Mouse (Mus musculus): ENCODE measurements at regions not wholly inside any gene's neighbourhood (a gene's known extent, or its start where the extent isn't known, plus 50 kb on each side); places are given as distances from the start of the nearest gene placed in this dataset.

- DNase-seq, result no peak
Observed at GRCm38 (mm10) chr14:104661696-104662095, 139.3 kb upstream of the Rnf219 start.

- no peak for DNase-seq
Observed at GRCm38 (mm10) chr14:104658751-104659150, 136.3 kb upstream of the Rnf219 start.

GRCm38 (mm10) chr14:104649980-104650379, 127.5 kb upstream of the Rnf219 start:
- DNase-seq, result no peak

GRCm38 (mm10) chr14:104644626-104645025, 122.2 kb upstream of the Rnf219 start:
- no peak for DNase-seq

GRCm38 (mm10) chr14:104642783-104643182, 120.3 kb upstream of the Rnf219 start:
- no peak for DNase-seq

- no peak for DNase-seq
Observed at GRCm38 (mm10) chr14:104639300-104639699, 116.9 kb upstream of the Rnf219 start.

- no peak for DNase-seq
Observed at GRCm38 (mm10) chr14:104611467-104611866, 89.0 kb upstream of the Rnf219 start.

- DNase-seq, result peak; percentile 51
Observed at GRCm38 (mm10) chr14:104610378-104610777, 87.9 kb upstream of the Rnf219 start.

- DNase-seq, result no peak
Observed at GRCm38 (mm10) chr14:104594851-104595250, 72.4 kb upstream of the Rnf219 start.
